Mouse (Mus musculus) testis, postnatal 14 days (tissue): Measurements from ENCODE around the gene Gm20661.

Experiments used
- DNase-seq: peaks from one replicate; pipeline ENCODE4 v3.0.0; 2021; ENCODE audit warnings: low spot score

Gm20661 gene

GRCm38 (mm10) chr9:107968531-107968930 lies 14.3 kb upstream of the Gm20661 start:
- DNase-seq, result no peak

- DNase-seq, result no peak
Observed at GRCm38 (mm10) chr9:107970311-107970710, 12.5 kb upstream of the Gm20661 start.

- DNase-seq, result no peak
Observed at GRCm38 (mm10) chr9:107971690-107972541, 10.9 kb upstream of the Gm20661 start.

- DNase-seq, result no peak
Observed at GRCm38 (mm10) chr9:107974491-107975171, 8.2 kb upstream of the Gm20661 start.

- no peak for DNase-seq
Observed at GRCm38 (mm10) chr9:107975399-107976386, 7.2 kb upstream of the Gm20661 start, which contains the start of gene Uba7. Gene Uba7, plus strand, starts transcription at chr9:107975505.

- no peak for DNase-seq
Observed at GRCm38 (mm10) chr9:107978815-107979214, 4.0 kb upstream of the Gm20661 start.

- no peak for DNase-seq
Observed at GRCm38 (mm10) chr9:107981684-107982605, 913 bp upstream of the Gm20661 start.

- peak; percentile 62 for DNase-seq
Observed at GRCm38 (mm10) chr9:107983421-107983890, 598 bp downstream of the Gm20661 start.

- no peak for DNase-seq
Observed at GRCm38 (mm10) chr9:107984052-107984753, 1.3 kb downstream of the Gm20661 start.

- DNase-seq, result no peak
Observed at GRCm38 (mm10) chr9:107984754-107985055, 1.8 kb downstream of the Gm20661 start.

GRCm38 (mm10) chr9:107985131-107986119 lies 2.6 kb downstream of the Gm20661 start, which contains the start of gene Inka1:
Gene Inka1, minus strand, starts transcription at chr9:107985879.
- peak; percentile 79 for DNase-seq

GRCm38 (mm10) chr9:107986376-107986775 lies 3.5 kb downstream of the Gm20661 start:
- DNase-seq, result peak; percentile 76

GRCm38 (mm10) chr9:107987950-107988349 lies 5.1 kb downstream of the Gm20661 start:
- DNase-seq, result no peak

- DNase-seq, result no peak
Observed at GRCm38 (mm10) chr9:107992197-107992596, 9.3 kb downstream of the Gm20661 start, which contains the start of gene Cdhr4. Gene Cdhr4, plus strand, starts transcription at chr9:107992497.

GRCm38 (mm10) chr9:107993013-107993412 lies 10.2 kb downstream of the Gm20661 start:
- no peak for DNase-seq

- DNase-seq, result no peak
Observed at GRCm38 (mm10) chr9:107994464-107994863, 11.6 kb downstream of the Gm20661 start.

GRCm38 (mm10) chr9:107995513-107995912 lies 12.7 kb downstream of the Gm20661 start:
- no peak for DNase-seq

GRCm38 (mm10) chr9:107996049-107996448 lies 13.2 kb downstream of the Gm20661 start, which contains the start of gene Gm20662:
Gene Gm20662, plus strand, starts transcription at chr9:107996349.
- DNase-seq, result no peak
